10 mouse cellular contexts compared by ENCODE assay signal in genomic region chr10:18506501-18506946, GRCm38 (mm10). TPM values are rescaled to one million over a fixed set of nuclear protein-coding genes. Genes with fewer than 3 reads are reported as not detected.
DNase-seq lines count a peak whose midpoint lies in the region; TF ChIP-seq lines count a peak whose summit lies in the region.
"Had no signal": no experiment of that assay in that cellular context is flagged by ENCODE, and none has a peak within 500 bp of the region (broad histone marks: within the 10 kb centered on the region; RNA-seq: fewer than 3 reads in every experiment).

No protein-coding gene starts in this region.

- DNase-seq in kidney, postnatal 14 days: peak; percentile 30
- no peak for DNase-seq in kidney, postnatal 25 days
- peak; percentile 65 for DNase-seq in brain, embryonic 14.5 days (ENCODE audit: low read depth)
- DNase-seq in forelimb bud, embryonic 11.5 days (ENCODE audit: low read depth, low spot score): peak; percentile 31
- DNase-seq in thymus, postnatal 0 days (ENCODE audit: low spot score): peak; percentile 82
- DNase-seq in right cerebral cortex, postnatal 10 days (ENCODE audit: low spot score in 2 of 2): no peak
- no peak for DNase-seq in cerebellum, postnatal 14 days
- DNase-seq: cerebellum, adult 9-10 months; heart, postnatal 4 days; liver, embryonic 13.5 days had no signal

- no peak for TF ChIP-seq CTCF in brain, embryonic 14.5 days (IDR thresholded peaks at IDR 0.05; ENCODE audit: borderline replicate concordance, extremely low read depth, insufficient read depth, insufficient read length)

- TF ChIP-seq POLR2A in brain, embryonic 14.5 days (IDR thresholded peaks at IDR 0.05; ENCODE audit: borderline replicate concordance, extremely low read depth, insufficient read depth, insufficient read length, poor library complexity, severe bottlenecking): no peak

RNA-seq across cellular contexts. Expression of gene Hebp2, which starts 39.4 kb away (rescaled TPM):
- polyA plus RNA-seq in brain, embryonic 14.5 days (2012; rRNA removed): 3.0 and 4.4 TPM in 2 replicates
- polyA plus RNA-seq in thymus, postnatal 0 days (2015; fragmentation: Nextera tagmentation; extraction: Ambion mirVana): 3.0 and 4.0 TPM in 2 replicates

Comparison
In these comparisons a context has a peak if more than half of its experiments do, and no peak if none do; other contexts are left out.
1. DNase-seq: peak in kidney, postnatal 14 days (single experiment), brain, embryonic 14.5 days (single experiment), forelimb bud, embryonic 11.5 days (single experiment) and thymus, postnatal 0 days (single experiment); none in kidney, postnatal 25 days (0 of 2), right cerebral cortex, postnatal 10 days (0 of 2) and cerebellum, postnatal 14 days (0 of 2).